Mouse (Mus musculus) MEL (cell line): ENCODE results near the gene Zfp715.

ENCODE experiments used
- BHLHE40 ChIP-seq: IDR thresholded peaks from 2 replicates; pipeline ENCODE4 v1.6.1; 2012; ENCODE audit warnings: low read depth, mild to moderate bottlenecking, inconsistent platforms, low read length, improper control_type of control experiment, borderline replicate concordance
- CHD1 ChIP-seq: IDR thresholded peaks from 2 replicates; pipeline ENCODE4 v1.6.1; 2012; ENCODE audit warnings: low read depth, mild to moderate bottlenecking, inconsistent platforms, low read length, improper control_type of control experiment
- CTCF ChIP-seq, 3 experiments: IDR thresholded peaks in 2 of 3; conservative IDR thresholded peaks in 1 of 3; 2 replicates each; pipeline ENCODE4 v1.5.1; 2011 to 2012; ENCODE audit warnings: low read length in 3 of 3, low read depth in 2 of 3, mild to moderate bottlenecking in 2 of 3, improper control_type of control experiment in 1 of 3, inconsistent platforms in 1 of 3, mixed read lengths in 1 of 3, moderate library complexity in 1 of 3; ENCODE audit not compliant: control insufficient read depth in 1 of 3, insufficient read depth in 1 of 3, poor library complexity in 1 of 3, severe bottlenecking in 1 of 3
- E2F4 ChIP-seq: IDR thresholded peaks from 2 replicates; pipeline ENCODE4 v1.6.1; 2011; ENCODE audit warnings: low read depth, low read length, improper control_type of control experiment, borderline replicate concordance
- EP300 ChIP-seq, 2 experiments: IDR thresholded peaks; 2 replicates each; pipeline ENCODE4 v1.6.1; 2011; ENCODE audit warnings: improper control_type of control experiment in 2 of 2, low read length in 2 of 2, low read depth in 1 of 2, mild to moderate bottlenecking in 1 of 2
- ETS1 ChIP-seq: IDR thresholded peaks from 2 replicates; pipeline ENCODE4 v1.6.1; 2012; ENCODE audit warnings: low read depth, mild to moderate bottlenecking, inconsistent platforms, low read length, improper control_type of control experiment, moderate library complexity
- GATA1 ChIP-seq: IDR thresholded peaks from 2 replicates; pipeline ENCODE4 v1.6.1; 2011; ENCODE audit warnings: low read depth, low read length, improper control_type of control experiment
- MAX ChIP-seq: IDR thresholded peaks from 2 replicates; pipeline ENCODE4 v1.6.1; 2011; ENCODE audit warnings: low read length, improper control_type of control experiment
- MEF2A ChIP-seq: IDR thresholded peaks from 2 replicates; pipeline ENCODE4 v1.6.1; 2014; ENCODE audit warnings: low read depth, mild to moderate bottlenecking, inconsistent platforms, low read length, improper control_type of control experiment; ENCODE audit not compliant: poor library complexity, insufficient replicate concordance, severe bottlenecking; ENCODE audit errors: extremely low read depth
- MXI1 ChIP-seq: IDR thresholded peaks from 2 replicates; pipeline ENCODE4 v1.6.1; 2011; ENCODE audit warnings: mild to moderate bottlenecking, low read depth, low read length, improper control_type of control experiment
- NELFE ChIP-seq: IDR thresholded peaks from 2 replicates; pipeline ENCODE4 v1.6.1; 2011; ENCODE audit warnings: low read depth, low read length, improper control_type of control experiment
- POLR2A ChIP-seq, 2 experiments: IDR thresholded peaks; 2 replicates each; pipeline ENCODE4 v1.6.1; 2011 to 2012; ENCODE audit warnings: low read length in 2 of 2, mild to moderate bottlenecking in 2 of 2, control low read depth in 1 of 2, improper control_type of control experiment in 1 of 2, low read depth in 1 of 2, moderate library complexity in 1 of 2; ENCODE audit not compliant: control insufficient read depth in 1 of 2, insufficient read depth in 1 of 2, poor library complexity in 1 of 2
- RCOR1 ChIP-seq: IDR thresholded peaks from 2 replicates; pipeline ENCODE4 v1.6.1; 2012; ENCODE audit warnings: low read depth, mild to moderate bottlenecking, inconsistent platforms, low read length, improper control_type of control experiment

- no peak for TF ChIP-seq EP300 (IDR thresholded peaks at IDR 0.05; ENCODE audit: low read depth in 1 of 2, low read length in 2 of 2)
- TF ChIP-seq NELFE, result no peak
- TF ChIP-seq RCOR1, result no peak
- TF ChIP-seq POLR2A (IDR thresholded peaks at IDR 0.05; ENCODE audit: control insufficient read depth in 1 of 2, insufficient read depth in 1 of 2, low read depth in 1 of 2, low read length in 2 of 2, poor library complexity in 1 of 2), result no peak
- TF ChIP-seq E2F4, result no peak
- TF ChIP-seq MAX, result no peak
- no peak for TF ChIP-seq CHD1
- no peak for TF ChIP-seq CTCF (IDR thresholded peaks at IDR 0.05 in 2 of 3, conservative IDR thresholded peaks at IDR 0.05 in 1 of 3; ENCODE audit: control insufficient read depth in 1 of 3, insufficient read depth in 1 of 3, low read depth in 2 of 3, low read length in 3 of 3, poor library complexity in 1 of 3, severe bottlenecking in 1 of 3)
- TF ChIP-seq MXI1, result no peak
- no peak for TF ChIP-seq GATA1
- no peak for TF ChIP-seq BHLHE40
- TF ChIP-seq MEF2A, result no peak
- TF ChIP-seq ETS1, result no peak
Measured at GRCm38 (mm10) chr7:43326223-43326780, 13.2 kb upstream of the Zfp715 start.
